Mouse (Mus musculus): Measurements from ENCODE around the gene Gclc.

- no peak for TF ChIP-seq CTCF (IDR thresholded peaks at IDR 0.05; ENCODE audit: control insufficient read depth, insufficient read depth, insufficient read length)
- no peak for TF ChIP-seq CEBPB (IDR thresholded peaks at IDR 0.05; ENCODE audit: low read depth)
- no peak for TF ChIP-seq MAX (IDR thresholded peaks at IDR 0.05)
- TF ChIP-seq USF1 (IDR thresholded peaks at IDR 0.05; ENCODE audit: low read depth): no peak
- no peak for TF ChIP-seq MYOG (IDR thresholded peaks at IDR 0.05; ENCODE audit: control insufficient read depth, extremely low read depth, insufficient read length)
- no peak for TF ChIP-seq FOSL1 (IDR thresholded peaks at IDR 0.05; ENCODE audit: insufficient read depth, low read length, poor library complexity, severe bottlenecking)
Measured at GRCm38 (mm10) chr9:77834259-77834993, 80.1 kb downstream of the Gclc start.
